Mouse (Mus musculus): ENCODE results near the gene Itgb2.

DNA sequence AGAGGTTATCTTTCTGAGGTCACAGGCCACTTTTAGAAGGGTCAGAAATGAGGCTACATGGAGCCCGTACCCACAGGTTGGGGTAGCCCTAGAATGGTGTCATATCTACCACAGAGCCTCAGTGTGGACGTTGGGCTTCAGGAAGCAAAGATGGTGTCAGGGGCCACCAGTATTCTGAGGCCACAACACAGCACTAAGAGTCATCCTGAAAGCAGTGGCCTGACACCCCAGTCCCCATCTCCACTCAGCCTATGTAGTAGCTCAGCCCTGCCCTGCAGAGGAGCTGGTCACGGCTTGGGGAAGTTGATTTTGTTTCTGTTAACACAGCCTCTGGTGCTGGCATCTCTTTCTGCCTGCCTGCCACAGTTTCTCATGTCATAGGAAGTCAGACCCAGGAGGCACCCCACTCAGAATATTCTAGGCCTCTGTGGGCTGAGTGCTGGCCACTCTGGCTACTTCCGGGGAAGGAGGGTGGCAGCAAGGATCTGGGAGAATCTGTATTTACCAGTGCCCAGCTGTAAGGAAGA lies 10.6 kb downstream of the Itgb2 start:
- TF ChIP-seq CTCF (conservative IDR thresholded peaks at IDR 0.05; ENCODE audit: low read length) = no peak
- no peak for TF ChIP-seq NANOG (IDR thresholded peaks at IDR 0.05; ENCODE audit: borderline replicate concordance, low read length)

Measured in E14TG2a.4 (cell line).